Mouse (Mus musculus): Measurements from ENCODE around the gene Gcdh.

The Gcdh gene

GRCm38 (mm10) chr8:84871376-84872308 is 22.1 kb downstream of the Gcdh start, which contains the start of gene Syce2:
Gene Syce2 (plus strand): TSS chr8:84872111.
- CTCF ChIA-PET = interaction anchor here in 3 of 4 experiments (0.6 to 2.7 kb wide), 18 partner anchors 8 to 508 kb away, joined by 3 to 18 read pairs (median 4); partner anchors contain the start of genes Farsa (in 1 of the 3), Gcdh (in 1 of the 3), Klf1 (in 1 of the 3) and Rad23a (in 1 of the 3)
- POLR2A ChIA-PET = interaction anchor here (0.7 to 23.0 kb wide), 58 partner anchors 7 to 1785 kb away, joined by 3 to 705 read pairs (median 5); partner anchors contain the start of genes Calr (in 4 of the 4), Farsa (in 4 of the 4), Gcdh (in 3 of the 4) and Rad23a (in 3 of the 4)

GRCm38 (mm10) chr8:84856864-84857441 is 36.8 kb downstream of the Gcdh start, which contains the start of gene Farsa:
Gene Farsa (plus strand): TSS chr8:84856989.
- CTCF ChIA-PET = interaction anchor here in 3 of 4 experiments (0.6 to 1.8 kb wide), 11 partner anchors 10 to 180 kb away, joined by 3 to 9 read pairs (median 3); partner anchors contain the start of genes Calr (in 1 of the 3), Dnase2a (in 1 of the 3), Syce2 (in 1 of the 3) and Tnpo2 (in 1 of the 3)
- POLR2A ChIA-PET = interaction anchor here (0.6 to 23.0 kb wide), 69 partner anchors 10 to 587 kb away, joined by 3 to 705 read pairs (median 4); partner anchors contain the start of genes Calr (in 4 of the 4), Rad23a (in 4 of the 4), Syce2 (in 4 of the 4) and Tnpo2 (in 3 of the 4)

GRCm38 (mm10) chr8:84856434-84856833 is 37.3 kb downstream of the Gcdh start:
- CTCF ChIA-PET = interaction anchor here in 3 of 4 experiments (0.6 to 1.8 kb wide), 8 partner anchors 9 to 140 kb away, joined by 3 to 9 read pairs (median 4); partner anchors contain the start of genes Calr (in 1 of the 3) and Dnase2a (in 1 of the 3)

GRCm38 (mm10) chr8:84847684-84848435 is 45.9 kb downstream of the Gcdh start:
- CTCF ChIA-PET = interaction anchor here in 3 of 4 experiments (0.6 to 3.0 kb wide), 6 partner anchors 9 to 142 kb away, joined by 3 to 9 read pairs (median 5); partner anchors contain the start of genes Farsa (in 1 of the 3) and Syce2 (in 1 of the 3)
- POLR2A ChIA-PET = interaction anchor here (0.5 to 26.4 kb wide), 117 partner anchors 9 to 828 kb away, joined by 3 to 705 read pairs (median 7); partner anchors contain the start of genes Farsa (in 4 of the 4), Syce2 (in 4 of the 4), Gcdh (in 3 of the 4) and Dand5 (in 2 of the 4)

More at GRCm38 (mm10) chr8:84856434-84856833, 37.3 kb downstream of the Gcdh start:
- POLR2A ChIA-PET = interaction anchor here (0.6 to 23.0 kb wide), 59 partner anchors 9 to 586 kb away, joined by 3 to 705 read pairs (median 5); partner anchors contain the start of genes Calr (in 4 of the 4), Rad23a (in 4 of the 4), Syce2 (in 4 of the 4) and Tnpo2 (in 3 of the 4)

GRCm38 (mm10) chr8:84846722-84847572 is 46.8 kb downstream of the Gcdh start, which contains the start of gene Calr:
Gene Calr (minus strand): TSS chr8:84846934.
- ChIA-PET CTCF (interaction anchor here (0.6 to 3.0 kb wide), 10 partner anchors 10 to 160 kb away, joined by 3 to 9 read pairs (median 4); partner anchors contain the start of genes Farsa (in 1 of the 4) and Nacc1 (in 1 of the 4)), POLR2A (interaction anchor here (0.5 to 26.4 kb wide), 185 partner anchors 8 to 781 kb away, joined by 3 to 705 read pairs (median 5); partner anchors contain the start of genes Farsa (in 4 of the 4), Syce2 (in 4 of the 4), Dhps (in 3 of the 4) and Dnase2a (in 3 of the 4))

- ChIA-PET POLR2A (interaction anchor here (0.6 to 26.4 kb wide), 142 partner anchors 8 to 780 kb away, joined by 3 to 705 read pairs (median 6); partner anchors contain the start of genes Farsa (in 4 of the 4), Dhps (in 3 of the 4), Dnase2a (in 3 of the 4) and Gadd45gip1 (in 3 of the 4)), CTCF (interaction anchor here (0.5 to 3.0 kb wide), 9 partner anchors 11 to 159 kb away, joined by 3 to 9 read pairs (median 5); partner anchors contain the start of genes Farsa (in 1 of the 4) and Nacc1 (in 1 of the 4))
Measured at GRCm38 (mm10) chr8:84846094-84846721, 47.5 kb downstream of the Gcdh start.

GRCm38 (mm10) chr8:84845355-84846093 is 48.2 kb downstream of the Gcdh start:
- POLR2A ChIA-PET = interaction anchor here (0.6 to 26.4 kb wide), 72 partner anchors 10 to 344 kb away, joined by 3 to 705 read pairs (median 8); partner anchors contain the start of genes Farsa (in 3 of the 4), Gcdh (in 3 of the 4), Syce2 (in 3 of the 4) and Dand5 (in 2 of the 4)
- CTCF ChIA-PET = interaction anchor here in 3 of 4 experiments (0.5 to 3.0 kb wide), 4 partner anchors 12 to 108 kb away, joined by 3 to 9 read pairs (median 4); partner anchors contain the start of gene Farsa (in 1 of the 3)

GRCm38 (mm10) chr8:84844397-84845070 is 49.2 kb downstream of the Gcdh start:
- CTCF ChIA-PET = no interaction called here
- POLR2A ChIA-PET = interaction anchor here in 3 of 4 experiments (0.6 to 26.4 kb wide), 18 partner anchors 9 to 238 kb away, joined by 3 to 705 read pairs (median 15); partner anchors contain the start of genes Farsa (in 3 of the 3), Syce2 (in 3 of the 3), Dand5 (in 2 of the 3) and Gadd45gip1 (in 2 of the 3)

GRCm38 (mm10) chr8:84841514-84841913 is 52.2 kb downstream of the Gcdh start:
- ChIA-PET CTCF (interaction anchor here in 2 of 4 experiments (0.9 to 1.7 kb wide), 6 partner anchors 19 to 154 kb away, joined by 3 to 9 read pairs (median 4); partner anchors contain the start of genes Dand5 (in 1 of the 2), Nacc1 (in 1 of the 2) and Syce2 (in 1 of the 2)), POLR2A (interaction anchor here (0.6 to 26.4 kb wide), 46 partner anchors 9 to 775 kb away, joined by 3 to 705 read pairs (median 6); partner anchors contain the start of genes Farsa (in 4 of the 4), Syce2 (in 3 of the 4), Gcdh (in 2 of the 4) and Dand5 (in 1 of the 4))

- POLR2A ChIA-PET = interaction anchor here (0.6 to 26.4 kb wide), 63 partner anchors 6 to 774 kb away, joined by 3 to 705 read pairs (median 4); partner anchors contain the start of genes Farsa (in 4 of the 4), Gcdh (in 3 of the 4), Syce2 (in 3 of the 4) and Calr (in 1 of the 4)
- CTCF ChIA-PET = interaction anchor here in 3 of 4 experiments (0.7 to 1.7 kb wide), 9 partner anchors 18 to 153 kb away, joined by 3 to 9 read pairs (median 4); partner anchors contain the start of genes Dand5 (in 1 of the 3), Nacc1 (in 1 of the 3) and Syce2 (in 1 of the 3)
Measured at GRCm38 (mm10) chr8:84840248-84840999, 53.3 kb downstream of the Gcdh start, which contains the start of gene Rad23a. Gene Rad23a (minus strand): TSS chr8:84840665.

- ChIA-PET POLR2A (interaction anchor here in 3 of 4 experiments (1.1 to 26.4 kb wide), 26 partner anchors 7 to 773 kb away, joined by 3 to 705 read pairs (median 8); partner anchors contain the start of genes Syce2 (in 3 of the 3), Farsa (in 2 of the 3), Calr (in 1 of the 3) and Dand5 (in 1 of the 3)), CTCF (interaction anchor here in 2 of 4 experiments (1.0 to 1.1 kb wide), 2 partner anchors 90 to 135 kb away, joined by 3 read pairs; no protein-coding TSS in a partner anchor)
Measured at GRCm38 (mm10) chr8:84839875-84840247, 53.9 kb downstream of the Gcdh start.

- POLR2A ChIA-PET = interaction anchor here in 3 of 4 experiments (1.1 to 26.4 kb wide), 22 partner anchors 2 to 197 kb away, joined by 3 to 705 read pairs (median 7); partner anchors contain the start of genes Syce2 (in 3 of the 3), Calr (in 2 of the 3), Dand5 (in 2 of the 3) and Farsa (in 2 of the 3)
Measured at GRCm38 (mm10) chr8:84839411-84839810, 54.3 kb downstream of the Gcdh start.

More at GRCm38 (mm10) chr8:84839411-84839810, 54.3 kb downstream of the Gcdh start:
- CTCF ChIA-PET = interaction anchor here in 2 of 4 experiments (1.0 to 1.7 kb wide), 3 partner anchors 90 to 136 kb away, joined by 3 to 5 read pairs (median 3); no protein-coding TSS in a partner anchor

Measured in embryonic stem cell, embryonic (primary cell).